Mouse (Mus musculus) embryonic fibroblast, embryonic 13.5 days (primary cell): ENCODE data around the gene Ehbp1l1.

Experiments
- CTCF ChIP-seq: IDR thresholded peaks from 2 replicates; pipeline ENCODE4 v1.5.1; 2011; ENCODE audit warnings: mild to moderate bottlenecking, control low read depth, low read length, moderate library complexity, borderline replicate concordance; ENCODE audit not compliant: insufficient read depth
- POLR2A ChIP-seq: IDR thresholded peaks from 2 replicates; pipeline ENCODE4 v1.6.1; 2011; ENCODE audit warnings: low read depth, mild to moderate bottlenecking, control low read depth, low read length, moderate library complexity

DNA sequence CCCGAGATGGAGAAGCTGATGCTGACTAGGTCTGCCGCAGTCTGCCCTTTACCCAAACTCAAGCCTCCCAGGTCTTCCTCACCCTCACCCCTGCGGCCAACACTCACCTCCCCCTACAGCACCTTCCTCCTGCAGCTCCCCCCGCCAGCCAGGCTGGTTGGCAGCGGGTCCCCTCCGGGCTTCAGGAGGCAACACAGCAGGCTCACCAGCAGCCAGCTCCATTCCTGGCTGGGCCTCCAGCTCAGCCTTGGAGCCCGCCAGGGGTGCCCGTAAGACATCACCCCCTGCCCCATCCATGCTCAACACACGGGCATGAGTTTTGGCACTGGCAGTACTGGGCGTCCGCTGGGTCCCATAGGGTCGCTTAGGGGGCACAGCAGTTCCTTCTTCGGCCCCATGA is 41.1 kb downstream of the Ehbp1l1 start:
- TF ChIP-seq CTCF = no peak
- TF ChIP-seq POLR2A = no peak
